Mouse (Mus musculus) embryonic fibroblast, embryonic 13.5 days (primary cell): ENCODE data around the gene Bicra. TPM values are rescaled to one million over a fixed set of nuclear protein-coding genes. Genes with fewer than 3 reads are reported as not detected.

Source experiments
- H3K27ac ChIP-seq: 2 replicates; pipeline ENCODE4 v1.5.1; 2012; ENCODE audit warnings: low read length, control low read depth, inconsistent platforms; ENCODE audit not compliant: insufficient read depth
- H3K4me1 ChIP-seq: 2 replicates; pipeline ENCODE4 v1.6.1; 2011; ENCODE audit warnings: low read length; ENCODE audit not compliant: control insufficient read depth, insufficient read depth
- H3K4me3 ChIP-seq: 2 replicates; pipeline ENCODE4 v1.5.1; 2011; ENCODE audit warnings: mild to moderate bottlenecking, control low read depth, low read length; ENCODE audit not compliant: insufficient read depth
- CTCF ChIP-seq: IDR thresholded peaks from 2 replicates; pipeline ENCODE4 v1.5.1; 2011; ENCODE audit warnings: mild to moderate bottlenecking, control low read depth, low read length, moderate library complexity, borderline replicate concordance; ENCODE audit not compliant: insufficient read depth
- POLR2A ChIP-seq: IDR thresholded peaks from 2 replicates; pipeline ENCODE4 v1.6.1; 2011; ENCODE audit warnings: low read depth, mild to moderate bottlenecking, control low read depth, low read length, moderate library complexity
- polyA plus RNA-seq: library from polyadenylated mRNA; stranded (reverse); fragments of >200 nt; gene quantifications from 2 replicates; pipeline ENCODE4 v1.2.4, GENCODE M21; 2011; ENCODE audit warnings: low read depth; ENCODE audit not compliant: missing spikeins, insufficient read length

Gene Bicra
- polyA plus RNA-seq, 1 experiment: 10.8 TPM

- TF ChIP-seq POLR2A (no peak), CTCF (peak; percentile 74)
- Histone ChIP-seq H3K4me3 (no peak overlapping the region), H3K27ac (no peak overlapping the region), H3K4me1 (no peaks in the 10 kb centered on the region)
Measured at GRCm38 (mm10) chr7:15974712-15975111, 73.0 kb downstream of the Bicra start.

GRCm38 (mm10) chr7:15972247-15972646, 75.5 kb downstream of the Bicra start:
- Histone ChIP-seq H3K4me3 (no peak overlapping the region), H3K4me1 (no peaks in the 10 kb centered on the region), H3K27ac (no peak overlapping the region)
- TF ChIP-seq POLR2A (no peak), CTCF (no peak)

GRCm38 (mm10) chr7:15969674-15970073, 78.0 kb downstream of the Bicra start:
- H3K4me3 ChIP-seq: no peak overlapping the region
- TF ChIP-seq CTCF (no peak), POLR2A (no peak)
- no peak overlapping the region for H3K27ac ChIP-seq
- H3K4me1 ChIP-seq: peaks cover 3% of the 10 kb centered on the region; the same call in 1 of the 2 replicates

DNA sequence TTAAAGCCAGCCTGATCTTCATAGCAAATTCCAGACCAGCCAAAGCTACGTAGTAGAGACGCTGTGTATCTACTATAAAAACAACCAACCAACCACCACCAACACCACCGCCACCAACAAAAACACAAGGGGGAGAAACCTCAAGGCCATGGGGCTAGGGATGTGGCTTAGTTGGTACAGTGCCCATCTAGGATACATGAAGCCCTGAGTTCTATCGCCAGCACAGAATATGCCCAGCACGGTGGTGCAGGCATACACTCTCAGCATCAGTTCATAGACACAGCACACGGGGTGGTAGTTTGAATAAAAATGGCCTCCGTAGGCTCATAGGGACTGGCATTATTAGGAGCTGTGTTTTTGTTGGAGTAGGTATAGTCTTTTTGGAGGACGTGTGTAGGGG, 79.4 kb downstream of the Bicra start:
- Histone ChIP-seq H3K27ac (no peak overlapping the region), H3K4me1 (peaks cover 4% of the 10 kb centered on the region; the same call in 1 of the 2 replicates), H3K4me3 (no peak overlapping the region)
- TF ChIP-seq POLR2A (no peak), CTCF (no peak)

- H3K27ac ChIP-seq: peak within 1 kb of the TSS; percentile 58
- H3K4me1 ChIP-seq: peaks cover 9% of the 10 kb centered on the region; the same call in 1 of the 2 replicates
- H3K4me3 ChIP-seq: peak within 1 kb of the TSS; percentile 90
- TF ChIP-seq CTCF (peak; percentile 79), POLR2A (peak; percentile 96)
Measured at GRCm38 (mm10) chr7:15967312-15967711, 80.4 kb downstream of the Bicra start, which contains the start of gene Ehd2. Gene Ehd2 (minus strand): TSS chr7:15967567.

GRCm38 (mm10) chr7:15966489-15966888, 81.2 kb downstream of the Bicra start:
- TF ChIP-seq CTCF (no peak), POLR2A (no peak)
- peak overlapping the region; percentile 90 for H3K4me3 ChIP-seq
- H3K4me1 ChIP-seq: peaks cover 15% of the 10 kb centered on the region
- peak overlapping the region; percentile 55 for H3K27ac ChIP-seq

DNA sequence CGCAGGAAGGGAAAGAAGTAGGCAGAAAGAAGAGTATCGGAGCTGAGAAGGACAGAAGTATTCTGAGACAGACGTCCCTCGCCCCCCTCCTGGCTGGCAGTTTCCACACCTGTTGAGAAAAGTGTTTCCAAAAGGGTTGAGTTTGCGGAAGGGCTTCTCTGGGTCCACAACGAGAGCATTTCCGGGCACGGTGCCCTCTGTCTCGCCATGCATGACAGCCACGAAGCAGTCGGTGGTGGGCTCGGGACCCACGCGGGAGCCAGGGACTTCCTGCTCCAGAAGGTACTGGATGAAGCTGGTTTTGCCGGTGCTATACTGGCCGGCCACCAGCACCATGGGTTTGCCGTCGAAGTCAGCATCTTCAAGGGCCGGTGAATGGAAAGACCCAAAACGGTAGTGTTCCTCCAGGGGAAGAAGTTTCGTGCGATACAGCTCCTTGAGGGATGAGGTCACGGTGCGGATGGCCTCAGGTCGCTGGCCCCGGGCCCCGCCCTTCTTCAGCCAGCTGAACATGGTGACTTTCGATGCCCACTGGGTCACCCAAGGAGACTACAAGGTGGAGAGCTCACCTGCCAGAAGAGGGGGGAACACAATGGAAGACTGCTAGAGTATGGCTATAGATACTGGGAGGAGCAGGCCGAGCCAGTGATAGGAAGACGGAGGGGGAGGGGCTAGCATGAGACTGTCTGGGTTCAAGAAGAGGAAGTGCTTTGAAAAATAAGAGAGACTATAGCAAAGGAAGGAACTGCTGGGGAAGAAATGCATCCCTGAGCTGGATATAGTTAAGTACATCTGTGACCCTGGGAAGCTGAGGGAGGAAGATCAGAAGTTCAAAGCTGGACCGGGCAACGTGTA, 83.7 kb downstream of the Bicra start:
- H3K4me1 ChIP-seq: peaks cover 28% of the 10 kb centered on the region
- TF ChIP-seq CTCF (no peak), POLR2A (no peak)
- no peak overlapping the region for H3K4me3 ChIP-seq
- H3K27ac ChIP-seq: peak overlapping the region; percentile 74

DNA sequence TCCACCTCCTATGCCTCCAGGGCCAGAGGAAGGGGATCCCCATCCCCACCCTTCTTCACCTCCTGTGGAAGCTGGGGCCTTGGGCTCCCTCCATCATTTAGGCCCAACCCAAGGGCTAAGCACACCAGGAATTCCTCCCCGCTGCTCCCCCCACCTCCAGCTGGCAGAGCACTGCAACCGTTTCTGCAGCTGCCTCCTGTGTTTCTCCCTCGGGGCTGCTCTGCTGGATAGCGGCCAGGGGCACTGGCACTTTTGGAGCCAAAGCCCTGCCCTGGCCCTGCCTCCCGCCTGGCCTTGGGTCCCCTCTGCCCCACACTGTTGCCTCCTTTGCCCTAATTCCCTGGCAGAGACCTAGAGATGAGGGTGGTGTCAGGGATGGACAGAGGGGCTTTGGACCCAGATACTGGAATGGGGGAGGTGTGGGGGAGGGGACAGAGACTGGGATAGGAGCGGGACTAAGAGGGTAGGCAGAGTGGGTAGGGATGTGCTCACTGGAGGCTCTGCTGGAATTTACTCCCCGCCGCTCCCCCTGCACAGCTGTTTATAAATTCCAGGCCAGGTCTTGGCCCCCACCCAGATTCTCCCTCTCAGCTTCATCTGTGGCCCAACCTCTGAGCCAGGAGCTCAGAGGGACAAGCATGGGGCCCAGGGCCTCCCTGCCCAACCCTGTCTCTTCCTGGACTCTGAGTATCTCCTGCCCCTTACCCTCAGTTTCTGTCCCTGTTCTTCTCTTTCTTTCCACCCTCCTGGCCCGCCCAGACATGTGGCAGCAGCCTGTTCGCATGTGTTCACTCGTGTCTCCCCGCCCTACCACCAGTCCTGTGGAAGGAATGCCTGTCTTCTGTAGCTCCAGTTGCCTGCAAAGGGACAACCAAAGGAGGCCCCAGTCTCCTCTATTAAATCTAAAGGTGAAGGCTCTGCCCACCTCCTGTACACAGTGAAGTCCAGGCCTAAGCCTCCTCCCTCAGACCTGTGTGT, 85.1 kb downstream of the Bicra start:
- peaks cover 28% of the 10 kb centered on the region for H3K4me1 ChIP-seq

GRCm38 (mm10) chr7:15961798-15962197, 85.9 kb downstream of the Bicra start:
- no peak for TF ChIP-seq CTCF
- Histone ChIP-seq H3K4me1 (peaks cover 28% of the 10 kb centered on the region), H3K27ac (peak overlapping the region; percentile 74), H3K4me3 (no peak overlapping the region)

More for the DNA sequence above, 85.1 kb downstream of the Bicra start:
- peak overlapping the region; percentile 74 for H3K27ac ChIP-seq
- TF ChIP-seq CTCF (no peak), POLR2A (no peak)
- H3K4me3 ChIP-seq: no peak overlapping the region
